Mouse (Mus musculus): ENCODE results near the gene Gm49673.
"Not testable (repeated sequence)": the region's sequence is repeated elsewhere in the genome, so short reads cannot be mapped to it uniquely, and the experiment has no call there.

DNA sequence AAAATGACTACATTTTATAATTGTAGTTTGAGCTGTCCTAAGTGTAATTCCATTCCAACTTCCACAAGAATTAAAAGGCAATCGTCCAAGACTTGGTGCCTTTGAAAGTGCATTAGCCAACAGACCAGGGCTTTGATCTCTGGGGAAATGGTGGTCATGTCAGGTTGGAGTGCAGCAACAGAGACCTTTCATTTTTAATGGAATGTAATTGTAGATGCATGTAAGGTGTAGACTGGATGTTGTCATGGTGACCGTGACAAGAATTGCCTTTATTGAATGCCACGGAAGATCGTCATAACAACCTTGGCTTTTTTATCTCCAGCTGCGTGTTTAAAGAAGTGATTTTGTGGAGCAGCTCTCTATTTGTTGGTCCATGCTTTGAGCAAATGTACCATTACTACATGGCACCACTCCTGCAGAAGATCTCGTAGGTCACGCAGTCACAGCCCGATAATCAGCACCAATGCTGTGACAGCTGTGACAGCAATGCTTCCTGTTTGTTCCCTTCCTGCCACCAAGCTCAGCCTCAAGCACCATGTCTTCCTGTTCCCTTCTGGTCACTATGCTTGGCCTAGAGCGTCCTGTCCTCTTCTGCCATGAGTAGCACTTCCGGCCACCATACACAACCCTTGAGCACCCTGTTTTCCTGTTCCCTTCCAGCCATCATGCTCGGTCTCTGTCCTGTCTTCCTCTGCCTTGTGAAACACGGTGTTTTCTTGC lies 107.5 kb downstream of the Gm49673 start:
- not testable (repeated sequence) for TF ChIP-seq CTCF (IDR thresholded peaks at IDR 0.05; ENCODE audit: low read depth, low read length); POLR2AphosphoS5 (IDR thresholded peaks at IDR 0.05; ENCODE audit: insufficient replicate concordance, low read depth, low read length); GATA1 (IDR thresholded peaks at IDR 0.05; ENCODE audit: borderline replicate concordance, low read length); TAL1 (conservative IDR thresholded peaks at IDR 0.05; ENCODE audit: low read depth, low read length)
